Mouse (Mus musculus) heart, adult 2 months (tissue): ENCODE measurements around the gene Sptbn1.

ENCODE experiments used
- EP300 ChIP-seq: fragments of 200-500 bp; IDR thresholded peaks from 2 replicates; pipeline ENCODE4 v1.6.1; 2011; ENCODE audit warnings: low read depth, low read length, control low read depth; ENCODE audit not compliant: insufficient read depth
- POLR2A ChIP-seq: fragments of 200-500 bp; IDR thresholded peaks from 2 replicates; pipeline ENCODE4 v1.6.1; 2011; ENCODE audit warnings: mild to moderate bottlenecking, low read depth, low read length, control low read depth; ENCODE audit not compliant: insufficient read depth

DNA sequence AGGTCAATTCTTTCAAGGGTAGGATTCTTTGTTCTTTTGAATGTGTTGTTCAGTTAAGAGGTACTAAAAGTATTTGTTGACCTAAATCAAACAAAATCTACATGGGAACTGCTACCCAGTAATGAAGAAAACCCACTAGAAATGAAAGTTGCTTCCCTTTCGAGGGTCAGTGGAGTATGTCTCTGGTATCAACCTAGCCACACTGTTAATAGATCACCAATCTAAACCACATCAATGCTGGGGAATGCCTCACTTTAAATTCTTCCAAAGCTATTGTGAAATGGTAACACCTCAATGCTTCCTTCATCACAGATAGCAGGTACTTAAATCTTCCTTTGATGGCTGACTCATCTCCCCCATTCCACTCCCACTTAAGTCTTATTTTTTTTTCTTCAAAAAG lies 1.5 kb upstream of the Sptbn1 start:
- no peak for TF ChIP-seq POLR2A
- no peak for TF ChIP-seq EP300
